Mouse (Mus musculus) heart, adult 2 months (tissue): Measurements from ENCODE around the gene Hdac1.

Experiments
- CTCF ChIP-seq: fragments of 200-600 bp; IDR thresholded peaks from 2 replicates; pipeline ENCODE4 v1.8.1; 2022; ENCODE audit warnings: antibody characterized with exemption, mild to moderate bottlenecking, moderate library complexity
- POLR2A ChIP-seq: fragments of 200-500 bp; IDR thresholded peaks from 2 replicates; pipeline ENCODE4 v1.6.1; 2011; ENCODE audit warnings: mild to moderate bottlenecking, low read depth, low read length, control low read depth; ENCODE audit not compliant: insufficient read depth

DNA sequence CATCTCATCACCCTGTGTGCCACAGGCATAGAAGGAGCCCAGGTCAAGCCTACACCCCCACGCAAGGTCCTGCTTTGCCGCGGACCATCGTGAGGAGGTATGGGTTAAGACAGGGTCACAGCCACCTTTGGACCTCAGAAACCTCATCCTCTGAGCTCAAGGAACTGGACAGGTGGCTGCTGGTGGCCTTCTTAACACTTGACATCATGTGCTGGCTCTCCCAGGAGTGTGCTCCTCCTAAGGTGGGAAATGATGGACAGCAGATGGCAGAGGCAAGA lies 30.5 kb upstream of the Hdac1 start:
- TF ChIP-seq POLR2A = no peak
- TF ChIP-seq CTCF = no peak
